Mouse (Mus musculus): Measurements from ENCODE around the gene Susd4.

The Susd4 gene

GRCm38 (mm10) chr1:182763716-182764461 lies at the start of gene Susd4:
Gene Susd4, plus strand, starts transcription at chr1:182763860.
- no peak for DNase-seq (ENCODE audit: extremely low spot score, low read depth, low spot score)

GRCm38 (mm10) chr1:182714236-182714935 lies 49.3 kb upstream of the Susd4 start:
- no peak for DNase-seq (ENCODE audit: extremely low spot score, low read depth, low spot score)

GRCm38 (mm10) chr1:182727541-182727940 lies 36.1 kb upstream of the Susd4 start:
- no peak for DNase-seq (ENCODE audit: extremely low spot score, low read depth, low spot score)

GRCm38 (mm10) chr1:182729002-182729401 lies 34.7 kb upstream of the Susd4 start:
- DNase-seq (ENCODE audit: extremely low spot score, low read depth, low spot score): no peak

GRCm38 (mm10) chr1:182732695-182733094 lies 31.0 kb upstream of the Susd4 start:
- no peak for DNase-seq (ENCODE audit: extremely low spot score, low read depth, low spot score)

GRCm38 (mm10) chr1:182735891-182736290 lies 27.8 kb upstream of the Susd4 start:
- DNase-seq (ENCODE audit: extremely low spot score, low read depth, low spot score): no peak

GRCm38 (mm10) chr1:182747081-182747480 lies 16.6 kb upstream of the Susd4 start:
- no peak for DNase-seq (ENCODE audit: extremely low spot score, low read depth, low spot score)

GRCm38 (mm10) chr1:182747834-182748233 lies 15.8 kb upstream of the Susd4 start:
- DNase-seq (ENCODE audit: extremely low spot score, low read depth, low spot score): no peak

GRCm38 (mm10) chr1:182749080-182749479 lies 14.6 kb upstream of the Susd4 start, which contains the start of gene Ccdc185:
Gene Ccdc185, minus strand, starts transcription at chr1:182749180.
- DNase-seq (ENCODE audit: extremely low spot score, low read depth, low spot score): no peak

GRCm38 (mm10) chr1:182751301-182751700 lies 12.4 kb upstream of the Susd4 start:
- DNase-seq (ENCODE audit: extremely low spot score, low read depth, low spot score): no peak

- no peak for DNase-seq (ENCODE audit: extremely low spot score, low read depth, low spot score)
Measured at GRCm38 (mm10) chr1:182753694-182754093, 10.0 kb upstream of the Susd4 start.

- DNase-seq (ENCODE audit: extremely low spot score, low read depth, low spot score): no peak
Measured at GRCm38 (mm10) chr1:182754865-182755264, 8.8 kb upstream of the Susd4 start.

- no peak for DNase-seq (ENCODE audit: extremely low spot score, low read depth, low spot score)
Measured at GRCm38 (mm10) chr1:182758783-182759182, 4.9 kb upstream of the Susd4 start.

- DNase-seq (ENCODE audit: extremely low spot score, low read depth, low spot score): no peak
Measured at GRCm38 (mm10) chr1:182763191-182763715, 407 bp upstream of the Susd4 start.

GRCm38 (mm10) chr1:182764541-182765281 lies 1.1 kb downstream of the Susd4 start:
- DNase-seq (ENCODE audit: extremely low spot score, low read depth, low spot score): no peak

- no peak for DNase-seq (ENCODE audit: extremely low spot score, low read depth, low spot score)
Measured at GRCm38 (mm10) chr1:182775576-182775975, 11.9 kb downstream of the Susd4 start.

- DNase-seq (ENCODE audit: extremely low spot score, low read depth, low spot score): no peak
Measured at GRCm38 (mm10) chr1:182776749-182777410, 13.2 kb downstream of the Susd4 start.

GRCm38 (mm10) chr1:182778225-182778624 lies 14.6 kb downstream of the Susd4 start:
- DNase-seq (ENCODE audit: extremely low spot score, low read depth, low spot score): no peak

GRCm38 (mm10) chr1:182779024-182779520 lies 15.4 kb downstream of the Susd4 start:
- no peak for DNase-seq (ENCODE audit: extremely low spot score, low read depth, low spot score)

- no peak for DNase-seq (ENCODE audit: extremely low spot score, low read depth, low spot score)
Measured at GRCm38 (mm10) chr1:182783774-182784173, 20.1 kb downstream of the Susd4 start.

- no peak for DNase-seq (ENCODE audit: extremely low spot score, low read depth, low spot score)
Measured at GRCm38 (mm10) chr1:182784784-182785183, 21.1 kb downstream of the Susd4 start.
